Mouse (Mus musculus) stomach, embryonic 14.5 days (tissue): ENCODE measurements around the gene Cercam. TPM values are rescaled to one million over a fixed set of nuclear protein-coding genes. Genes with fewer than 3 reads are reported as not detected.

Experiments
- microRNA-seq: library from miRNA; unstranded; fragments of <30 nt; microRNA quantifications from one replicate; pipeline ENCODE4, GENCODE M21; 2016
- polyA plus RNA-seq: library from polyadenylated mRNA; unstranded; fragments of >200 nt; fragmentation: Nextera tagmentation; extraction: Ambion mirVana; gene quantifications from 2 replicates; pipeline ENCODE4 v1.2.1, GENCODE M21; 2014

The Cercam gene
- polyA plus RNA-seq, 1 experiment from 2014 or later: 28.1 TPM

Small RNAs within 50 kb of the gene (microRNA-seq; reads per million reads assigned to microRNA genes)
- gene Mir219a-2 (not detected), gene Mir219b (not detected)

Other genes with a start within 250 kb of the Cercam start
- 13.8 TPM in 2 replicates for gene Rapgef1, start 249.4 kb upstream of the Cercam start, polyA plus RNA-seq
- 1.6 TPM in 2 replicates for gene Gm13420, start 117.5 kb upstream of the Cercam start, polyA plus RNA-seq
- not detected in 2 replicates for gene Gm13547, start 109.9 kb upstream of the Cercam start, polyA plus RNA-seq
- gene Coq4, start 81.7 kb upstream of the Cercam start, polyA plus RNA-seq: 33.0 and 39.1 TPM in 2 replicates
- gene Trub2, start 80.7 kb upstream of the Cercam start, polyA plus RNA-seq: 31.0 and 32.3 TPM in 2 replicates
- 12.2 TPM in 2 replicates for gene Slc27a4, start 66.5 kb upstream of the Cercam start, polyA plus RNA-seq
- gene Urm1, start 49.1 kb upstream of the Cercam start, polyA plus RNA-seq: 20.8 and 24.6 TPM in 2 replicates
- gene Odf2, start 20.1 kb downstream of the Cercam start, polyA plus RNA-seq: 64.3 and 67.2 TPM in 2 replicates
- 57.7 and 59.4 TPM in 2 replicates for gene Gle1, start 66.3 kb downstream of the Cercam start, polyA plus RNA-seq
- gene Sptan1, start 96.4 kb downstream of the Cercam start, polyA plus RNA-seq: 136 and 139 TPM in 2 replicates
- gene Wdr34, start 179.7 kb downstream of the Cercam start, polyA plus RNA-seq: 29.6 and 32.7 TPM in 2 replicates
- 454 and 480 TPM in 2 replicates for gene Set, start 188.2 kb downstream of the Cercam start, polyA plus RNA-seq
- gene Pkn3, start 208.5 kb downstream of the Cercam start, polyA plus RNA-seq: 6.3 and 6.9 TPM in 2 replicates
- gene Zdhhc12, start 224.5 kb downstream of the Cercam start, polyA plus RNA-seq: 44.1 and 45.2 TPM in 2 replicates